Mouse (Mus musculus) stomach, postnatal 0 days (tissue): ENCODE measurements at regions not wholly inside any gene's neighbourhood (a gene's known extent, or its start where the extent isn't known, plus 50 kb on each side); places are given as distances from the start of the nearest gene placed in this dataset.

ENCODE experiments used
- CTCF ChIP-seq: IDR thresholded peaks from 2 replicates; pipeline ENCODE4 v1.5.1; 2016; ENCODE audit warnings: antibody characterized with exemption, low read depth, mild to moderate bottlenecking, moderate library complexity
- EP300 ChIP-seq: optimal IDR thresholded peaks from 2 replicates; pipeline ENCODE3; 2016; ENCODE audit warnings: antibody characterized with exemption

GRCm38 (mm10) chr8:78096383-78096782, 116.7 kb upstream of the Ttc29 start:
- no peak for TF ChIP-seq EP300
- peak; percentile 64 for TF ChIP-seq CTCF
